Mouse (Mus musculus): ENCODE measurements at regions not wholly inside any gene's neighbourhood (a gene's known extent, or its start where the extent isn't known, plus 50 kb on each side); places are given as distances from the start of the nearest gene placed in this dataset.
A peak's percentile ranks its signal among the peaks of the same experiment; 100 is the strongest.

- H3K4me1 ChIP-seq (ENCODE audit: control insufficient read depth, insufficient read depth, low read length), result peaks cover 1% of the 10 kb centered on the region
- peak; percentile 19 for TF ChIP-seq CTCF (IDR thresholded peaks at IDR 0.05; ENCODE audit: low read depth, low read length)
- TF ChIP-seq POLR2A (IDR thresholded peaks at IDR 0.05; ENCODE audit: insufficient read depth, low read length), result no peak
- TF ChIP-seq EP300 (IDR thresholded peaks at IDR 0.05; ENCODE audit: insufficient read depth, low read depth, low read length), result no peak
- H3K36me3 ChIP-seq (ENCODE audit: control insufficient read depth, insufficient read depth, low read length, poor library complexity, severe bottlenecking), result no peaks in the 10 kb centered on the region
- no peak overlapping the region for H3K4me3 ChIP-seq (ENCODE audit: low read depth, low read length)
- H3K9ac ChIP-seq (ENCODE audit: low read depth, poor library complexity, severe bottlenecking), result no peak overlapping the region
- no peaks in the 10 kb centered on the region for H3K9me3 ChIP-seq (replicated peaks; ENCODE audit: control insufficient read depth, insufficient read depth, low read length, poor library complexity, severe bottlenecking)
- no peak overlapping the region for H3K27ac ChIP-seq (ENCODE audit: insufficient read depth, low read length)
- no peaks in the 10 kb centered on the region for H3K27me3 ChIP-seq (ENCODE audit: control insufficient read depth, insufficient read depth, low read length, poor library complexity, severe bottlenecking)
Observed at GRCm38 (mm10) chr3:58138726-58139585, 275.6 kb upstream of the Tsc22d2 start.

- H3K4me1 ChIP-seq (ENCODE audit: control insufficient read depth, insufficient read depth, low read length), result no peaks in the 10 kb centered on the region
- H3K4me3 ChIP-seq (ENCODE audit: low read depth, low read length), result no peak overlapping the region
- no peak overlapping the region for H3K9ac ChIP-seq (ENCODE audit: low read depth, poor library complexity, severe bottlenecking)
- no peak overlapping the region for H3K27ac ChIP-seq (ENCODE audit: insufficient read depth, low read length)
- no peaks in the 10 kb centered on the region for H3K9me3 ChIP-seq (replicated peaks; ENCODE audit: control insufficient read depth, insufficient read depth, low read length, poor library complexity, severe bottlenecking)
- H3K36me3 ChIP-seq (ENCODE audit: control insufficient read depth, insufficient read depth, low read length, poor library complexity, severe bottlenecking), result no peaks in the 10 kb centered on the region
- H3K27me3 ChIP-seq (ENCODE audit: control insufficient read depth, insufficient read depth, low read length, poor library complexity, severe bottlenecking), result no peaks in the 10 kb centered on the region
- TF ChIP-seq EP300 (IDR thresholded peaks at IDR 0.05; ENCODE audit: insufficient read depth, low read depth, low read length) (no peak), CTCF (IDR thresholded peaks at IDR 0.05; ENCODE audit: low read depth, low read length) (no peak), POLR2A (IDR thresholded peaks at IDR 0.05; ENCODE audit: insufficient read depth, low read length) (no peak)
Observed at GRCm38 (mm10) chr3:58146108-58146507, 268.4 kb upstream of the Tsc22d2 start.

GRCm38 (mm10) chr3:58146762-58147161 is 267.8 kb upstream of the Tsc22d2 start:
- H3K36me3 ChIP-seq (ENCODE audit: control insufficient read depth, insufficient read depth, low read length, poor library complexity, severe bottlenecking), result no peaks in the 10 kb centered on the region
- H3K27me3 ChIP-seq (ENCODE audit: control insufficient read depth, insufficient read depth, low read length, poor library complexity, severe bottlenecking), result no peaks in the 10 kb centered on the region
- TF ChIP-seq EP300 (IDR thresholded peaks at IDR 0.05; ENCODE audit: insufficient read depth, low read depth, low read length), result no peak
- TF ChIP-seq POLR2A (IDR thresholded peaks at IDR 0.05; ENCODE audit: insufficient read depth, low read length), result no peak
- no peak for TF ChIP-seq CTCF (IDR thresholded peaks at IDR 0.05; ENCODE audit: low read depth, low read length)
- H3K27ac ChIP-seq (ENCODE audit: insufficient read depth, low read length), result no peak overlapping the region
- H3K4me1 ChIP-seq (ENCODE audit: control insufficient read depth, insufficient read depth, low read length), result no peaks in the 10 kb centered on the region
- H3K9ac ChIP-seq (ENCODE audit: low read depth, poor library complexity, severe bottlenecking), result no peak overlapping the region
- H3K4me3 ChIP-seq (ENCODE audit: low read depth, low read length), result no peak overlapping the region
- no peaks in the 10 kb centered on the region for H3K9me3 ChIP-seq (replicated peaks; ENCODE audit: control insufficient read depth, insufficient read depth, low read length, poor library complexity, severe bottlenecking)

GRCm38 (mm10) chr3:58153141-58153540 is 261.4 kb upstream of the Tsc22d2 start:
- H3K27me3 ChIP-seq (ENCODE audit: control insufficient read depth, insufficient read depth, low read length, poor library complexity, severe bottlenecking), result no peaks in the 10 kb centered on the region
- no peaks in the 10 kb centered on the region for H3K4me1 ChIP-seq (ENCODE audit: control insufficient read depth, insufficient read depth, low read length)
- H3K9ac ChIP-seq (ENCODE audit: low read depth, poor library complexity, severe bottlenecking), result no peak overlapping the region
- H3K4me3 ChIP-seq (ENCODE audit: low read depth, low read length), result no peak overlapping the region
- H3K9me3 ChIP-seq (replicated peaks; ENCODE audit: control insufficient read depth, insufficient read depth, low read length, poor library complexity, severe bottlenecking), result no peaks in the 10 kb centered on the region
- no peak for TF ChIP-seq POLR2A (IDR thresholded peaks at IDR 0.05; ENCODE audit: insufficient read depth, low read length)
- TF ChIP-seq EP300 (IDR thresholded peaks at IDR 0.05; ENCODE audit: insufficient read depth, low read depth, low read length), result no peak
- no peak for TF ChIP-seq CTCF (IDR thresholded peaks at IDR 0.05; ENCODE audit: low read depth, low read length)
- no peaks in the 10 kb centered on the region for H3K36me3 ChIP-seq (ENCODE audit: control insufficient read depth, insufficient read depth, low read length, poor library complexity, severe bottlenecking)
- no peak overlapping the region for H3K27ac ChIP-seq (ENCODE audit: insufficient read depth, low read length)

- no peak for TF ChIP-seq POLR2A (IDR thresholded peaks at IDR 0.05; ENCODE audit: insufficient read depth, low read length)
- TF ChIP-seq EP300 (IDR thresholded peaks at IDR 0.05; ENCODE audit: insufficient read depth, low read depth, low read length), result no peak
- TF ChIP-seq CTCF (IDR thresholded peaks at IDR 0.05; ENCODE audit: low read depth, low read length), result no peak
- H3K36me3 ChIP-seq (ENCODE audit: control insufficient read depth, insufficient read depth, low read length, poor library complexity, severe bottlenecking), result no peaks in the 10 kb centered on the region
- H3K4me1 ChIP-seq (ENCODE audit: control insufficient read depth, insufficient read depth, low read length), result no peaks in the 10 kb centered on the region
- no peak overlapping the region for H3K4me3 ChIP-seq (ENCODE audit: low read depth, low read length)
- H3K9me3 ChIP-seq (replicated peaks; ENCODE audit: control insufficient read depth, insufficient read depth, low read length, poor library complexity, severe bottlenecking), result no peaks in the 10 kb centered on the region
- H3K27ac ChIP-seq (ENCODE audit: insufficient read depth, low read length), result no peak overlapping the region
- no peak overlapping the region for H3K9ac ChIP-seq (ENCODE audit: low read depth, poor library complexity, severe bottlenecking)
- H3K27me3 ChIP-seq (ENCODE audit: control insufficient read depth, insufficient read depth, low read length, poor library complexity, severe bottlenecking), result no peaks in the 10 kb centered on the region
Observed at GRCm38 (mm10) chr3:58153874-58154756, 260.4 kb upstream of the Tsc22d2 start.

All from ES-Bruce4 (cell line).